Mouse (Mus musculus) MEL (cell line): ENCODE measurements around the gene Myo15b. TPM values are rescaled to one million over a fixed set of nuclear protein-coding genes. Genes with fewer than 3 reads are reported as not detected.

ENCODE experiments used
- DNase-seq: peaks from one replicate; pipeline ENCODE4 v3.0.0; 2011; ENCODE audit warnings: low read depth, low spot score
- H3K27ac ChIP-seq: 2 replicates; pipeline ENCODE4 v1.5.1; 2012; ENCODE audit warnings: low read depth, mild to moderate bottlenecking, control low read depth, low read length, moderate library complexity; ENCODE audit not compliant: control insufficient read depth
- H3K27me3 ChIP-seq, 2 experiments: fragments of 150-350 bp in 1 of 2; sonication (generic) in 1 of 2; 2 replicates each; pipeline ENCODE4 v1.6.1; 2012; ENCODE audit warnings: low read length in 2 of 2, mild to moderate bottlenecking in 2 of 2, improper control_type of control experiment in 1 of 2, moderate library complexity in 1 of 2; ENCODE audit not compliant: insufficient read depth in 2 of 2, control insufficient read depth in 1 of 2
- H3K36me3 ChIP-seq, 2 experiments: 2 replicates each; pipeline ENCODE4 v1.6.1; 2012 to 2014; ENCODE audit warnings: low read length in 2 of 2, improper control_type of control experiment in 1 of 2, inconsistent platforms in 1 of 2, mild to moderate bottlenecking in 1 of 2; ENCODE audit not compliant: insufficient read depth in 2 of 2, control insufficient read depth in 1 of 2
- H3K4me1 ChIP-seq, 2 experiments: fragments of 150-350 bp in 1 of 2; sonication (generic) in 1 of 2; 2 replicates each; pipeline ENCODE4 v1.6.1; 2012; ENCODE audit warnings: low read length in 2 of 2, improper control_type of control experiment in 1 of 2, mild to moderate bottlenecking in 1 of 2; ENCODE audit not compliant: insufficient read depth in 2 of 2, control insufficient read depth in 1 of 2
- H3K4me3 ChIP-seq, 2 experiments: fragments of 150-350 bp in 1 of 2; sonication (generic) in 1 of 2; 2 replicates each; pipeline ENCODE4 v1.5.1; 2012; ENCODE audit warnings: low read depth in 2 of 2, low read length in 2 of 2, mild to moderate bottlenecking in 2 of 2, moderate library complexity in 2 of 2, control low read depth in 1 of 2, improper control_type of control experiment in 1 of 2; ENCODE audit not compliant: control insufficient read depth in 1 of 2, insufficient read depth in 1 of 2
- H3K79me2 ChIP-seq: 2 replicates; pipeline ENCODE4 v1.6.1; 2012; ENCODE audit warnings: mild to moderate bottlenecking, low read length, moderate library complexity; ENCODE audit not compliant: control insufficient read depth, poor library complexity, insufficient read depth
- H3K9ac ChIP-seq: 2 replicates; pipeline ENCODE4 v1.6.1; 2012; ENCODE audit warnings: low read depth, mild to moderate bottlenecking, control low read depth, low read length, moderate library complexity; ENCODE audit not compliant: control insufficient read depth, poor library complexity, severe bottlenecking
- H3K9me3 ChIP-seq: fragments of 150-350 bp; sonication (generic); replicated peaks from 2 replicates; pipeline ENCODE4 v1.6.1; 2012; ENCODE audit warnings: mild to moderate bottlenecking, low read length, improper control_type of control experiment, moderate library complexity; ENCODE audit not compliant: insufficient read depth
- BHLHE40 ChIP-seq: IDR thresholded peaks from 2 replicates; pipeline ENCODE4 v1.6.1; 2012; ENCODE audit warnings: low read depth, mild to moderate bottlenecking, inconsistent platforms, low read length, improper control_type of control experiment, borderline replicate concordance
- EP300 ChIP-seq, 2 experiments: IDR thresholded peaks; 2 replicates each; pipeline ENCODE4 v1.6.1; 2011; ENCODE audit warnings: improper control_type of control experiment in 2 of 2, low read length in 2 of 2, low read depth in 1 of 2, mild to moderate bottlenecking in 1 of 2
- ETS1 ChIP-seq: IDR thresholded peaks from 2 replicates; pipeline ENCODE4 v1.6.1; 2012; ENCODE audit warnings: low read depth, mild to moderate bottlenecking, inconsistent platforms, low read length, improper control_type of control experiment, moderate library complexity
- GABPA ChIP-seq: IDR thresholded peaks from 2 replicates; pipeline ENCODE4 v1.6.1; 2012; ENCODE audit warnings: low read depth, mild to moderate bottlenecking, inconsistent platforms, low read length, improper control_type of control experiment, moderate library complexity
- GATA1 ChIP-seq: IDR thresholded peaks from 2 replicates; pipeline ENCODE4 v1.6.1; 2011; ENCODE audit warnings: low read depth, low read length, improper control_type of control experiment
- JUND ChIP-seq: IDR thresholded peaks from 2 replicates; pipeline ENCODE4 v1.6.1; 2011; ENCODE audit warnings: low read depth, mild to moderate bottlenecking, improper control_type of control experiment, low read length
- MAX ChIP-seq: IDR thresholded peaks from 2 replicates; pipeline ENCODE4 v1.6.1; 2011; ENCODE audit warnings: low read length, improper control_type of control experiment
- MAZ ChIP-seq: IDR thresholded peaks from 2 replicates; pipeline ENCODE4 v1.6.1; 2012; ENCODE audit warnings: low read depth, mild to moderate bottlenecking, inconsistent platforms, low read length, improper control_type of control experiment
- MEF2A ChIP-seq: IDR thresholded peaks from 2 replicates; pipeline ENCODE4 v1.6.1; 2014; ENCODE audit warnings: low read depth, mild to moderate bottlenecking, inconsistent platforms, low read length, improper control_type of control experiment; ENCODE audit not compliant: poor library complexity, insufficient replicate concordance, severe bottlenecking; ENCODE audit errors: extremely low read depth
- MXI1 ChIP-seq: IDR thresholded peaks from 2 replicates; pipeline ENCODE4 v1.6.1; 2011; ENCODE audit warnings: mild to moderate bottlenecking, low read depth, low read length, improper control_type of control experiment
- POLR2A ChIP-seq, 2 experiments: IDR thresholded peaks; 2 replicates each; pipeline ENCODE4 v1.6.1; 2011 to 2012; ENCODE audit warnings: low read length in 2 of 2, mild to moderate bottlenecking in 2 of 2, control low read depth in 1 of 2, improper control_type of control experiment in 1 of 2, low read depth in 1 of 2, moderate library complexity in 1 of 2; ENCODE audit not compliant: control insufficient read depth in 1 of 2, insufficient read depth in 1 of 2, poor library complexity in 1 of 2
- RCOR1 ChIP-seq: IDR thresholded peaks from 2 replicates; pipeline ENCODE4 v1.6.1; 2012; ENCODE audit warnings: low read depth, mild to moderate bottlenecking, inconsistent platforms, low read length, improper control_type of control experiment
- SIN3A ChIP-seq: IDR thresholded peaks from 2 replicates; pipeline ENCODE4 v1.6.1; 2012; ENCODE audit warnings: low read length, improper control_type of control experiment, inconsistent platforms
- SMC3 ChIP-seq: IDR thresholded peaks from 2 replicates; pipeline ENCODE4 v1.6.1; 2011; ENCODE audit warnings: low read depth, low read length, improper control_type of control experiment
- TAL1 ChIP-seq: IDR thresholded peaks from 2 replicates; pipeline ENCODE4 v1.6.1; 2012; ENCODE audit warnings: mild to moderate bottlenecking, inconsistent platforms, low read length, moderate library complexity, mixed read lengths
- TBP ChIP-seq: IDR thresholded peaks from 2 replicates; pipeline ENCODE4 v1.8.0; 2011; ENCODE audit warnings: low read depth, low read length, improper control_type of control experiment
- ZMIZ1 ChIP-seq: IDR thresholded peaks from 2 replicates; pipeline ENCODE4 v1.6.1; 2012; ENCODE audit warnings: low read depth, mild to moderate bottlenecking, inconsistent platforms, low read length, improper control_type of control experiment, moderate library complexity
- polyA plus RNA-seq, 2 experiments: library from polyadenylated mRNA; stranded (reverse) in 1 of 2; unstranded in 1 of 2; fragments of >175 nt in 1 of 2; fragments of >200 nt in 1 of 2; gene quantifications; 2 replicates each; pipeline versions ENCODE4 v1.2.1 to v1.2.4; 2012; ENCODE audit warnings: low replicate concordance in 2 of 2, low read depth in 1 of 2; ENCODE audit not compliant: insufficient read length in 2 of 2, insufficient read depth in 1 of 2, missing spikeins in 1 of 2
- total RNA-seq: library from RNA; depleted of rRNA; stranded (reverse); fragments of 300-350 nt; gene quantifications from 2 replicates; pipeline ENCODE4 v1.2.3, GENCODE M21; 2012

Gene Myo15b
- total and polyA plus RNA-seq, 3 experiments, result 1.5 to 3.2 TPM; not detected in 1

GRCm38 (mm10) chr11:115843891-115844239 lies 14.3 kb upstream of the Myo15b start:
- H3K27ac ChIP-seq, result no peak overlapping the region

GRCm38 (mm10) chr11:115844240-115844639 lies 14.0 kb upstream of the Myo15b start:
- Histone ChIP-seq H3K4me3 (no peak overlapping the region), H3K27ac (no peak overlapping the region), H3K27me3 (no peaks in the 10 kb centered on the region), H3K9ac (no peak overlapping the region), H3K79me2 (no peaks in the 10 kb centered on the region), H3K36me3 (peaks cover 0 to 14% of the 10 kb centered on the region in 2 experiments), H3K9me3 (no peaks in the 10 kb centered on the region), H3K4me1 (peaks cover 10 to 20% of the 10 kb centered on the region in 2 experiments)
- no peak for TF ChIP-seq SMC3
- TF ChIP-seq MAZ, result no peak
- no peak for TF ChIP-seq SIN3A
- no peak for TF ChIP-seq MEF2A
- TF ChIP-seq GABPA, result no peak
- no peak for TF ChIP-seq MAX
- no peak for TF ChIP-seq POLR2A (IDR thresholded peaks at IDR 0.05; ENCODE audit: control insufficient read depth in 1 of 2, insufficient read depth in 1 of 2, low read depth in 1 of 2, low read length in 2 of 2, poor library complexity in 1 of 2)
- TF ChIP-seq ZMIZ1, result no peak
- no peak for TF ChIP-seq JUND
- no peak for TF ChIP-seq TAL1
- no peak for TF ChIP-seq RCOR1
- no peak for TF ChIP-seq EP300 (IDR thresholded peaks at IDR 0.05; ENCODE audit: low read depth in 1 of 2, low read length in 2 of 2)
- no peak for DNase-seq

More at GRCm38 (mm10) chr11:115843891-115844239, 14.3 kb upstream of the Myo15b start:
- Histone ChIP-seq H3K9ac (no peak overlapping the region), H3K79me2 (no peaks in the 10 kb centered on the region), H3K27me3 (no peaks in the 10 kb centered on the region)
- DNase-seq, result no peak
- no peak for TF ChIP-seq ETS1
- no peak for TF ChIP-seq SIN3A
- TF ChIP-seq BHLHE40, result no peak
- no peak for TF ChIP-seq GATA1
- TF ChIP-seq MXI1, result no peak
- TF ChIP-seq TBP, result no peak
- TF ChIP-seq ZMIZ1, result no peak
- TF ChIP-seq, all 39 proteins: peak for 0
- Histone ChIP-seq H3K4me3 (no peak overlapping the region), H3K4me1 (peaks cover 13 to 23% of the 10 kb centered on the region in 2 experiments), H3K36me3 (peaks cover 0 to 14% of the 10 kb centered on the region in 2 experiments), H3K9me3 (no peaks in the 10 kb centered on the region)
